Mouse (Mus musculus) T-helper 1 cell (primary cell): ENCODE measurements around the gene Krt19.

ENCODE experiments used
- in situ Hi-C: fragments of 300-600 bp; cut with MboI, MseI; formaldehyde crosslinking; loops from one replicate; pipeline ENCODE4 v1.15.1; 2025; ENCODE audit warnings: high pct_unique_total_duplicates

Gene Krt19

DNA sequence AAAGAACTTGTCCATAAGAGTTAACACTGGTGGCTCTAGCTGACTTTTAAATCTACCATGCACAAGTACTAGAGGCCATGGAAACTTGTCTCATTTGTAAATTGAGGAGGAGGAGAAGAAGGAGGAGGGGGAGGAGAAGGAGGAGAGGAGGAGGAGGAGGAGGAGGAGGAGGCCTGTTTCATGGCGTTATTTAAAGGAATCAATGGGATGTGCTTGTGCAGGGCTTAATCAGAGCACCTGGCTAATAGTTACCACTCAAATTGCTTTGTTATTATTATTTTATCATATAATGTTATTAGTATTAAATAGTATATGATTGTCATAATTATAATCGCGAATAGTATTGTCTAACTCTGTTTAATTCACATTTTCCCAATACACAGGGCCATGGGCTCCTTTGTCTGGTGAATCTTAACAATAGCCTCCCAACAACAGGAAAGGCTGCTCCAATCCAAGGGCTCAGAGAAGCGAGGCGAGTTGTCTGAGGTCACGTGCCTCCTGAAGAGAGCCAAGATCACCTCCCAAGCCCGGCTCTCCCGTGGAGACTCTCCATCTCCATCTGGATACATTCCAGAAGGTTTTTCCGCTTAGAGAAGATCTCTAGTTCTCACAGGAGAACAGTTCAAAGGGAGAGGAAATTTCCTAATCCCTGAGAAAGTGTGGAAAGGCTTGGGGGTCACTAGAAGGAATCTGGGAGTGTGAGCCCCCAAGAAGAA is at the start of gene Krt19:
Krt19 (minus strand) TSS at position 51 of the 716 bp plus-strand sequence.
- in situ Hi-C loops: no loop called here

DNA sequence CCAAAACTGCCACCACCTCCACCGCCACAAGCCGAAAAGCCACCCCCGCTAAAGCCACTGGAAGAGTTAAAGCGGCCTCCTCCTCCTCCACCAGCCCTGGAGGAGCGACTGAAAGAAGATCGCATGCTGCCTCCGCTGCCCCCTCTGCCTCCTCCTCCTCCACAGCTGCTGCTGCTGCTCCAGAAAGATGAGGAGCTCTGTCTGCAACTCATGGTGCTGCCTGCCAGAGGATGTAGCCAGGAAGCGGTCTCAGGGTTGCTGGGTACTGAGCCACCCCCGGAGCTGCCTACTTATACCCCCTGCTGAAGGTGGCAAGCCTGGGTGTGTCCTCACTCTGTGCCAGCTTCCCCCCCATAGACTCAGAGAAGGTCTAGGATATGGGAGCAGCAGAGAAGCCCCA is 44.5 kb upstream of the Krt19 start, which contains the start of gene Krt9:
Krt9 (minus strand) TSS at position 255 of the 400 bp plus-strand sequence.
- in situ Hi-C loops: no loop called here

DNA sequence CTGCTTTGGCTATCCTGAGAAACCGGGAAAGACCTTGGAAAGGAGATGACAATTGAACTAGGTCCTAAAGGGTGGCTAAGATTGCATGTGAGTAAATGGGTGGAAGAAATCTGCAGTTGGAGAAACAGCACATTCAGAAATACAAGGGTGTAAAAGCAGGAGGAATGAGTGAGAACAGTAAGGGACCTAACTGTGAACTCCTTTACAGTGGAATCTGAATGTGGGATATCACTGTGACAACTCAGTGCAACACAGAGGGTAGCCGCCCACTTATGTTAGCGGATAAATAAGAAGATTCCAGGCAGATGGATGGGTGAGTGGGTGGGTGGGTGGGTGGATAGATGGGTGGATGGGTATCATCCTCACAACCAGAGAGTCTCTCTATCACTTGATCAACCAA is 43.4 kb upstream of the Krt19 start:
- in situ Hi-C loops: no loop called here

DNA sequence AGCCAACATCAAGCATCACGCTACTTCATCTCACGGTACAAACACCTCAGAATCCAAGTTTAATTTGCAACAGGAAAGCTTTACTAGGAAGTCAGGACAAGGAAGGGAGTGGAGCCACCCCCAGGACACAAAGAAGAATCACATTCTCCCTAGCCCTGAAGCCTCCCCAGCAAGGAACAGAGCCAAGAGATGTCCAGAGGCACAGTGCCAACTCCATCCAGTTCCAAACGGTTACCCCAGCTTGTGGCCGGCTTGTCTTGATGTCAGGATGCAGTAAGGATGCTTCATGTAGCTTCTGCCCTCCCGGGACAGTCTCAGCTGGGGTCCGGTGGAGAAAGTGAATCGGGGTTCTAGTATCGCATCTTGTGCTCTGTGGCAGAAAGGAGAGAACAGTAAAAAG is 38.3 kb upstream of the Krt19 start:
- in situ Hi-C loops: loop anchor here (5.0 kb wide), 1 partner anchor 84 kb away; no protein-coding TSS in a partner anchor

DNA sequence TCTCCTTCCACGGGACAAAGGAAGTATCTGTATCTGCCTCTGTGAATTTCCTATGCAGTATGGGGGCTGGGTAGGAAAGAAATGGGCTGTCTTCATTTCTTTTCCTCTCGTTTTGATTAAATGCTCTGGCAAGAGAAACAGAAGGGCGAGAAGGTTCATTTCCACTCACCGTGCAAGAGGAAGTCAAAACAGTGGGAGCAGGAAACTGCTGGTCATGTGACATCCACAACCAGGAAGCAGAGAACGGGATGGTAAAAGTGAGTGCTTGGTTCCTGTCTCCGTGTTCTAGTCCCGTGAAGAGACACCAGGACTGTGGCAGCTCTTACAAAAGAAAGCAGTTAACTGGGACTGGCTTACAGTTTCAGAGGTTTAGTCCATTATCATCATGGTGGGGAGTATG is 33.3 kb upstream of the Krt19 start:
- in situ Hi-C loops: no loop called here

DNA sequence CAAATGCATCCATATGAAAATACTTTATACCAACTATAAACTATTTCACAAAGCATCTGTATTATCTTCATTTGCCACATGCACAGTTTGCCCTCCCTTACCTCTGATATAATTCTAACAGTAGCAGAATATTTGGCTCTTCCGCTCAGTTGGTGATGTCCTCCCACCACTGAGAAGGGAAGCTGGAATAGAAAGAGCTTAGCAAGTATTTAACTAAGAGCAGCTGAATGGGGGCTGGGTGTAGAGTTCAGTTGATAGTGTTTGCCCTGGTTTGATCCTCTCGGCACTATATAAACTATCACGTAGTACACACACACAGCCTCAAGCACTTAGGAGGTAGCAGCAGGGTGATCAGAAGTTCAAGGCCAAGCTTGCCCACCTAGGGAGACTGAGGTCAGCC is 30.8 kb upstream of the Krt19 start:
- in situ Hi-C loops: loop anchor here (10.0 kb wide), 1 partner anchor 106 kb away; no protein-coding TSS in a partner anchor

DNA sequence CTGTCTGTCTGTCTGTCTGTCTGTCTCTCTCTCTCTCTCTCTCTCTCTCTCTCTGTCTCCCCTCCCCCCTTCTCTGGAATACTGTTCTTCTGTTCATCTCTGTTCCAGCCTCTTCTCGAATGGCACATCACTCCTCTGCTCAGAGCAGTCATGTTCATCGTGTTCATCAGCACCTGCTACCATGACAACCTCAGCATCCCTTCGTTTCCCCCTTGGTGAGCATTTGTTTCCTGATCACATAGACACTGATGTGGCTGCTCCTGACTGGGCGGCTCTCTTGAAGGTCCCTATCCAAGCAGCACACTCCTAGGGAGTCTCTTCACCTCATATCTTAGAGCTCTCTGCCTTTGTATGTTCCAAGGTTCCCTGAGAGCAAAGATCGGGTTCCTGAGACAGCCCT is 29.8 kb upstream of the Krt19 start:
- in situ Hi-C loops: loop anchor here (10.0 kb wide), 1 partner anchor 106 kb away; no protein-coding TSS in a partner anchor

DNA sequence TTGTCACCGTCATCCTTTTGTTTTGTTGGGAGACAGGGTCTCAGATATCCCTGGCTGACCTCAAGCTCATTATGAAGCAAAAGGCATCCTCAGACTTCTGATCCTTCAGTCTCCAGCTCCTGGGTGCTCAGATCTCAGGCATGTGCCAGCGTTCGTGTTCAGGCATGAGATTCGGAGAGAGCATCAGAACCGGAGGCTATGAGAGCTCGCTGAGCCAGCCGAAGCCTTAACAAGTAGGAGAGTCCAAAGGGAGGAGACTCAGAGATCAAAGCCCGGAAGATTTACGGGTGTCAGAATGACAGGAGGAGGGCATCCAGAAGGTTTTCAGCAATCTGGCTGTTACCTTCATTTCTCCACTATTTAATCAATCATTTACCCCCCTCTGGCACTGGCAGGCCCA is 28.3 kb upstream of the Krt19 start:
- in situ Hi-C loops: loop anchor here (10.0 kb wide), 1 partner anchor 108 kb away; no protein-coding TSS in a partner anchor

DNA sequence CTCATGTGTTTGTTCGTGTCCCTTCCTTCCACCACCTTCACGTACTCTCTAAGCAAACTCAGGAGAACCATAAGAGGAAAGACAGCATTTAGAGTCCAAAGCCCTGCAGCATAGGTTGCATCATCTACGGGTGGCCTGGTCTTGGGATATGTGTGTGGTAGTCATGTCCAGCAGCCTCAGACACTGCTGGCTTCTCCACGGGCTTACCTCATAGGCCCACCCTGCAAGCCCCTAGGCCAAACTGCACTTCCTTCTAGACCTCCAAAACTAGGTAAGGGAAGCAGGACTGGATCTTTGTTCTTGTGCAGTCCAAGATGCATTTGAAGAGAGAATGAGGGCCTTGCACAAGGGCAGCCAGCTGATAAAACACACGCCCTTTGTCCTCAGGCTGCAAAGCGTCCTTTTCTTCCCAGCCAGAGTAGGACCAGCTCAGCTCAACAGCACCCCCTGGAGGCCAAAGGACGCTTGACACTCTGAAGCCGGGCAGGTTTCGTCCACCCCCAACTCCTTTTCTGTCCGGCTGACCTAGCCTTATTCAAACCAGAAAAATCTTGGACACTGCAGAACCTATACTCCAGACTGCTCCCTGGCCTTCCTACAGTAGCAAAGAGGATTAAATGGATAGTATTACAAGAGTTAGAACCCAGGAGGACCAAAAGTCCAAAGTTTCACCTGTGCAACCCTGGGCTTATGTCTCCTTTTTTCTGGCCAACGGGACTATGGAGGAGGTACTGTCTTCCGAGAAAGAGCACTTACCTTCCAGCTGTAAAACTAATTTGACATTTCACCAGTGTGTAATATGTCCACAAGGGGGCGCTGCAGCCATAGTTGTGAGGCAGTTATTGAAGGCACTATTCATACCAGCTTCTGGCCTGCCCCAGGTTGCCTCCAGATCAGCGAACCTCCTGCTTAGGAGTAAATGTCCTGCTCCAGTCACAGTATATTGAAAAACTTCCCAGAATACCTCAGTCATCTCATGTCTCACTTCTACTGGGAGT is 20.6 kb upstream of the Krt19 start:
- in situ Hi-C loops: no loop called here

DNA sequence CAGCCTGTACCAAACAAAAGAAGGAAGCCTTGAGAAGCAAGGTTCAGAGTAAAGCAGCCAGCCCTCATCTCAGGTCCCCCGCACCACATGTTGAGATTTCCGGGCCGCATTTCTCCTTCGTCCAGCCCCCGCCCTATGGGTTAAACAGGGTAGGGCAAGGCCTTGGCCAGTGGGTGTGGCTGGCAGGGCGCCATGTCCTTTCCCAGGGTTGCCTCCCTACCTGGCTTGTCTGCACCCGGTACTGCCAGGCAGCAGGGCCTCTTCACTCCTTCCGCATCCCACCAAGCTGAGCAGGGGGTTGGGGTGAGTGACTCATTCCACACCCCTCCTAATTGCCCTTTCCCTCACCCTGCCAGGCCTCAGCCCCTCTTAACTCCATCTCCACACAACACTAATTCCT is 19.6 kb upstream of the Krt19 start:
- in situ Hi-C loops: no loop called here

DNA sequence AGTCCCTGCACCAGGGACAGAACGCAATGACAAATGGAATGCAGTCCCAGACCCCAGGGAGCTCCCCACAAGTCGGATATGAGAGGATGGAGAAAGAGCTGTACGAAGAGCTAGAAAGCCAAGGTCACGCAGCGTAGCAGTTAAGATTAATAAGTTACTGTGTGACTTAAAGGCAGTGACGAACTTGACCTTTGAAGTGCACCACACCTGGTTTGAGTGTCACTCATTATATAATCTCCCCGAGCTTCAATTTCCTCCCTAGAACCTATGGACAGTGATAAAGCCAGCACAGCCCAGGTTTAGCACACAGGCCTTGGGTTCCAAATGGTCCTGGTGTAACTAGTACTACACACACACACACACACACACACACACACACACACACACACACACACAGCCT is 15.9 kb upstream of the Krt19 start:
- in situ Hi-C loops: no loop called here

DNA sequence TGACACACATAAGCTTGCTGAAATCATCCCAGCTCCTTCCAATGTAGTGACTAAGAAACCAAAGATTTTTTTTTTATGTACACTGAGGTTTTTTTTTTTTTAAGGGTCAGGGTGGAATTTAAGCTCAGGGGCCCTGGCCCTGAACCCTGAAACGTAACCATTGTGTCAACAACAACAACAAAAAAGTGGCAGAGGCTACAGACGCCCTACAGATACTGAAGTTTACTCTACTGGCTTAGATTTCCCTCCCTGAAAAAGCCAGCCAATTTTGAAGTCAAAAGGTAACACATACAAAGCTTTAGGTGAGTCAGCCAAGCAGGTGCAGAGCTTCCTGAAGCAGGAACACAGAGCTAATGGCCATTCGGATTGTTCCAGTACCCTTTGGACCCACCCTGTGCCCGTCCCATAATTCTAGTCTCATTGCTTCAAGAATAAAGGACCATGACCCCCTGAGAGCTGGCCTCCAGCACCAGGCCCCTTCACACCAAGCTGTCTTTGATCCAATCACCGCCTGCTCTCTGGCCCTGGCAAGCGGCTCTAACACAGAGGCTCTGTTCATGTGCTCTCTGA is 9.5 kb upstream of the Krt19 start:
- in situ Hi-C loops: no loop called here

DNA sequence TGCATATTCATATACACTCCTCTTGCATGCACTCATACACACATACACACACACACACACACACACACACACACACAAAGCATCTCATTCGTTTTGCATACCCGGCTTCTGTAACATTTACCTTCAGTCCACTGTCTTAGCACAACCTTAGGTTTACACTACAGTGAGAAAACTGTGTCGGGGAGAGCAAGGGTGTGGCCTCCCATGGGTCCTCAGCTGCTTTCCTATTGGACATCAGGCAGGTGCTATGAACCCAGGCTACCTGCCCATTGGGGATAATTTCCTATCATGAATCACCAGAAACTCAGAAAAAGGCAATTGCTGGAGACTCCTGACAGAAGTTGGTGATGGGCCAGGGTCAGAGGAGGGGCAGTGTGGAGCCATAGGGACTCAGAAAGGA is 8.9 kb upstream of the Krt19 start:
- in situ Hi-C loops: no loop called here

DNA sequence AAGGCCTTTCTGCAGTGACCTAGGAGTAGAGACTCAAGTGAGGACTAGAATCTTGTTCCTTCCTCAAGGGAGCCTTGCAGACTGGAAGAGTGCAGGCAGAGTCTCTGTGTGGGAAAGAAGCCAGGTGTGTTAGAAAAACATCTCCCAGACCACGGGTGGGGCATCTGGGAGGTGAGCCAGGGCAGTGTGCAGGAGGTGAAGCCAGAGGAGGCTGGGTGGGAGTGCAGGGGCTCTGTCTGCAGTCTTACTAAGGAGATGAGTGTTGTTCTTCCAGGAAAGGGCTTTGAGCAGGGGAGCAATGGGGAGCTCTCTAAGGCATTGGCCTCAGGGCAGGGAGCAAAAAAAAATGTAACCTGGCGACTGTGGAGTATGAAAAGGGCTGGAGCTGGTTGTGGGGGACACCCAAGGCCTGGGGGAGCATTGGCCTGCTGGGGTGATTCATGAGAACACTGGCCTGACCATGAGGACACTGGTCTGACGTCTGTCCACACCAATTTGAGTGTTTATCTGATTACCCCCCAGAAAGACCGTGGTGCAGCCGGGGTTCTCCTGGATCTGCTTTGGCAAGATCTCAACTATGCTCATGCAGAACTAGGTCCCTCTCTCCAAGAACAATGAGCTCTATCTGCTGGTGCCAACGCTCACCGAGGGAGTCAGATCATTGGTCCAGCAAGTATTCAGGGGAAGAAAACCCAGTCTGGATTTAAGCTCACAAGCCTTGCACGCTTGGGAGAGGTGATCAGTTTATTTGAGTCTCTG is 7.2 kb upstream of the Krt19 start:
- in situ Hi-C loops: no loop called here

DNA sequence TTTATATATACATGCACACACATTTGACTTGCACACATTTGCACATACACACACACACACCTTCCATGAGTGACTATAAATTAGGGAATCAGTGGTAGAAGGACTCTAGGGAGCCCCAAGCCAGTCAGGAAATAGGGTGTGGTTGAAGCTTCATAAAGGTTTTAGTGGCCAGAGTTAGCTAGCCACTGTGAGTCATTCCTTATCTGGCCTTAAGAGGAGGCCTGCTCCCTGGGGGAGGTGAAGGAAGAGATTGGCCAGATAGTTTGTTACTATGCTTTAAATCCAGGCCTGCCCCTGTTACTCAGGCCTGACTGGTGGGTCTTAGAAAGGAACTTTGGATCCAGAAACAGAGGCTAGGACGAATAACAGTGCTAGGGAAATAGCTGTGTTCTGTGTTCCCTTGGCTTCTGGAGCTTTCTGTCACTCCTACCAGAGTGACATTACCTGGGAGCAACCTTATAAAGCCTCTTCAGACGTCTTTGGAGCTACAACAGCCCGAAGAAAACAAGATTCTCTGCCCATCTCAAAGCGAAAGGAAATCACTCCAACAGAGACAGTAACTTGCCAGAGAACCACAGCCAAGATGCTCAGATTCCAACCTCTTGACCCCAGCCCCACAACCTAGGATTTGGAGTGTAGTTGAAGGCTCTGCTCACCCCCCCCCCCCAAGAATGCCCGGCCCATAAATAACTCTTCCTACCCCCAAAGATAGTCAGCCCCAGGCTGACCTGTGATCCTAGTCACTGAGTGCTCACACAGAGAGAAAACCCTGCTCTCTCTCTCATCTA is 705 bp downstream of the Krt19 start:
- in situ Hi-C loops: no loop called here

DNA sequence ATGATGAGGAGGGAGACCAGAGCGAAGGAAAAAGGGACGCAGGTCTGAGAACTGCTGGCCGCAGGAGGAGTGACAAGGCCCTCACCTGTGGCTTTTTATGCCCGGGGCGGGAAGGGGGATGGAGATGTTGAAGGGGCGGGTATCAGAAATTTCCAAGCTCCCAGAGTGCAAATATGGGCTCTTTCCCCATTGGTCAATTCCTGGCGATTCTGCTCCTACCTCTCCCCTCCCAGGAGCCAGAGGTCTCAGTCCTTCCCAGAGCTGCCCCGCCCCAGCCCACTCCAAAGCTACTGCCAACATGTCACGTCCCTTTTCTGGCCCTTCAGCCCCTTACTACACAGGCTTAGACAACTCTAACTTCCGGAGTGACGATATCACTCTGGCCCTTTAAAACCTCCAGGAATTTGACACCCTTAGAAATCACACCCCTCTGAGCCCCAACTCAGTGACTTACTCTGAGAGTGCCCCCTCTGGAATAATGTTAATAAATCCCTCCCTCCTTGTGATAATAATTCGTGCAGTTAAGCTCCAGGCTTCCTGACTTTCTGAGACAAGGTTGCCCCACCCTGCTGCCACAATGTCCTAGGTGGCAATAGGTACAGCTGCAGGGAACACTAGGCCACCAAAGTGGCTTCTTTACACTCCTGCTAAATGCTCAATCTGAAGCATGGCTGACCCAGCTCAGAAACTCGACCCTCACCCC is 2.5 kb downstream of the Krt19 start:
- in situ Hi-C loops: no loop called here

DNA sequence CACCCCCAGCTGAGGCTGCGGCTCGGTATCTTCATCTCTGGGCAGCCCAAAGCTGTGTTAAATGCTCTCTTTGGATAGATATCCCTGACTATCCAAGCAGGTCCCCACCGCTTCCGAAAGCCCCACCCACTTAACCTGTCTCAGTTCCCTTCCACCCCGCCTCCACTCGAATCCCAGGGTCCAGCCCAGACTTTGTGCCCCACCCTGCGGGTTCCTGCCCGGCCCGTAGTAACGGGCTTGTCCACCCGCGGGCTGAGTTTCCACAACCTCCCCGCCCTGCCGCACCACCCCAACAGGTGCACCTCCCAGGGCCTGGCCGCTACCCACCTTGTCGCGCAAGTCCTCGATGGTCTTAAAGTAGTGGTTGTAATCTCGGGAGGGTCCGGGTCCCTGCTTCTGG is 3.4 kb downstream of the Krt19 start:
- in situ Hi-C loops: no loop called here

DNA sequence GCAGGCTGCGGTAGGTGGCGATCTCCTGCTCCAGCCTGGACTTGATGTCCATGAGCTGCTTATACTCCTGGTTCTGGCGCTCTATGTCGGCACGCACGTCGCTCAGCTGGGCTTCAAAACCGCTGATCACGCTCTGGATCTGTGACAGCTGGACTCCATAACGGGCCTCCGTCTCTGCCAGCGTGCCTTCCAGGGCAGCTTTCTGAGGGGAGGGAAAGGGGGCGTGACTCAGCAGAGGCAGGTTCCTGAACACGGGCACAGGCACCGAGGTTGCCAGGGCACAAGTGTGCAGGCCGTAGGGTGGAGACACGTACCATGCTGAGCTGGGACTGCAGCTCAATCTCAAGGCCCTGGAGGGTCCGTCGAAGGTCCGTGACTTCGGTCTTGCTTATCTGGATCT is 7.5 kb downstream of the Krt19 start:
- in situ Hi-C loops: no loop called here

DNA sequence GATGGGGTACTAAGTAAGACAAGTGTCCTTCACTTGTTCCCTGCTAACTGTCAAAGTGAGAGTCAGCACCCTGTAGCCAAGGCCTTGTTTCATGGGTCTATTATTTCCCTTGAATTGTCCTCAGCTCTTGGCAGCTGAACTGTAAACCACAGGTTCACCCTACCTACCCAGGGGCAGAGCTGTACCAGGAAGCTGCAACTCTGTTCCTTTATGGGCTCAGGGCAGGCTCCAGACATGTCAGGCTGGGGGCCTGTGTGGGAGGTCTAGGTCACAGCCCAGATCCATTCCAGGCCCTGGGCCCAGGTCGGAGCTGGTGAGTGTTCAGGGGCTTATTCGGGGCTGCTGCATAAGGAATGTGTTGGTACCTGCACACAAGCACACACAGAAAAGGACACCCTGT is 9.1 kb downstream of the Krt19 start:
- in situ Hi-C loops: no loop called here

DNA sequence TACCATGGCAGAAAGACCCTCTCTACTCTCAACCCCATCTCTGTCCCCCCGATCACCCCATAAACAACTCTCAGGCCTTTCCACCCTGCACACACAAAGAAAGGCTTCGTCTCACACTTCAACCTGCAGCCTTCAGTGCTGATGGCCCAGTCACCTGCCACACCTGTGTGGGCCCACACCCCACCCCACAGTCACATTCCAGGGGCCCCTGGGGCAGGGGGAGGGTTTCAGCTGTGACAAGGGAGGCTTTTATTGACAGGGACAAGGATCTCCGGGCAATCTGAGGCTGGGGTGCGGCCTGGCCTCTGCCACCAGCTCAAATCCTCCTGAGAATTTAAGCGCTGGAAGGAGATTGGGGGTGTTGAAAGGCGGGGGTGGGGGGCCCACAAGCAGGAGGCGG is 9.7 kb downstream of the Krt19 start:
- in situ Hi-C loops: no loop called here
